Mouse (Mus musculus): Measurements from ENCODE around the gene Cab39l. TPM values are rescaled to one million over a fixed set of nuclear protein-coding genes. Genes with fewer than 3 reads are reported as not detected.

Cab39l gene
- total RNA-seq, 2 experiments from 2014 or later: 14.0 to 16.6 TPM

DNA sequence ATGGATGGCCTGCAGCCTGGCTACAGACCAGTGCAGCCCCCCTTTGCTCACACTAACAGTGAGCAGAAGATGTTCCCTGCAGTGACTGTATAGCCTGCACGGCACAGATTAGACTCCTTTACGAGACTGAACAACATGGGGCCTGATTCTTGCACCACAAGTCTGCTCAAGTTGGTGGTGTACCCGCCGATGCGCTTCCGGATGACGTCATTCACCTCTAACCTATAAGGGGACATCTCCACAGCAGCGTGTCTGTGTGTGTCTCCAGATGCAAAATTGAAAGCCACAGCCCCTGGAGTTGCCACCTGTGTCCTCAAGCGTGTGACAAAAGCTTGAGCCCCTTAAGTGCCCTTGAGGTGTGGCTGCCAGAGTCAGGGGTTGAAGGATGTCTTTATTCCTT is 189.3 kb downstream of the Cab39l start:
- DNase-seq: no peak

DNA sequence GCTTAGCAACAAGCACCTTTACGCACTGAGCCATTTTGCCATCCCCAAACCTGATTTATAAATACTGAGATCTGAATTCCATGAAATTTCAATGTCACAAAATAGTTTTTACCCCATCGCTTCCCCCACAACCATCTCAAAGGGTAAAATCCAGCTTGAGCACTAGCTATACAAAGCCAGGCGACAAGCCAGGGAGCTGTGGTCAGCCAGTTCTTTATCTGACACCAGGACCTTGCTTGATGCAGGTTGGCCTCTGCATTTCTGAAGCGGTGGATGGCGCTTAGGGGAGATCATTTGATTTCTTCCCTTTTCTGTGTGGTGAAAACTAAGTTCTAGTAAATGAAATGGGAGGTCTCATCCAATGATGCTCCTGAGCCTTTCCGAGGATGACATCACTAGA is 191.3 kb downstream of the Cab39l start:
- DNase-seq: no peak

DNA sequence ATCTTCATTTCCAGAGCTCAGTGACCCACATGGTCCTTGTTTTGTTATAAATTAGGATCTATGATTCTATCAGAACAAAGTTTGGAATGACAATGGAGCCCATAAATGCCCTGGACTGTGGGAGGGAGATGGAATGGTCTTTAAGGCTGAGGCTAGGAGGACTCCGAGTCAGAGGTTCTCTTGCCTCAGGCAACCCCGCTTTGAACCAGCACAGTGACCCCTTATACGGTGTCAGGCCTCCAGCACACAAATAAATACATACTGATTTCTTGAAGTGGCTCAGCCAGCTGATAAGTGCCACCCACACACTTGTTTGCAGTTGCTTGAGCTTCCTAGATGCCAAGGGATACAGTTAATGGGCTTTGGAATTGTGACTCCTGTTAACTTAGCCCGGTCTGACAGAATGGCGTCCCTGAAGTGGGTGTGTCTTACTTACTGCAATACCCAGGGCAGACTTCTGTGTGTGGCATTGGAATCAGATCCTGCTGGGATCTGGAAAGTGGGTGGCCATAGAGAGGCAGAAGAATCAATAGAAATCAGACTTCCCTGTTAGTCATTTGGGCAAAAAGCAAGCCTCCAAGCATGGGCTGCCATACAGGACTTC is 192.6 kb downstream of the Cab39l start:
- no peak for DNase-seq

DNA sequence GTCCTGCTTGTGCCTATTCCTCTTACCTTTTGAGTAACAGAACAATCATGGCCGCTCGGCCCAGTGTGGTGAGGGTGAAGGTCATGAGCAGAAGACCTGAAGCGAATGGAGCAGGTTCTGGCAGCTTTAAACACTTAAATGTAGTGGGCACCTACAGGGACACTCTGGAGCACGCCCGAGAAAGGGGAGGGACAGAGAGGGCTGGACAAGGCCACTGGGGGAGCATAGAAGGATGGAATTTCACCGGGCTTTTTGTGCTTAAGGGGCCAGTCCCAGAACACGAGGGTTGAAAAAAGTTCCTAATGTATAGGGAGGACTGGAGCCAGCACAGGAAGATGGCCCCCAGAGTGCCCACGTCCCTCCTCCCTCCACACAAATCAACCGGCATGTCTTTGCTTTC is 193.2 kb downstream of the Cab39l start:
- no peak for DNase-seq

Other genes starting within 250 kb of the Cab39l start
- 10 to 100 TPM; 14.4 to 18.3 TPM for gene Rcbtb1, start 239.8 kb upstream of the Cab39l start, total RNA-seq (2021)
- not detected for gene Gm6904, start 180.8 kb upstream of the Cab39l start, total RNA-seq (2021)
- not detected for gene Phf11a, start 143.4 kb upstream of the Cab39l start, total RNA-seq (2021)
- gene Phf11b, start 99.6 kb upstream of the Cab39l start, total RNA-seq (2021): under 1 TPM in 1 of 2 experiments, not detected in 1; 0.28 TPM
- 1 to 10 TPM; 1.6 to 2.2 TPM for gene Phf11d, start 75.5 kb upstream of the Cab39l start, total RNA-seq (2021)
- gene Phf11c, start 45.6 kb upstream of the Cab39l start, total RNA-seq (2021): under 1 TPM; 0.42 to 0.52 TPM
- 1 to 10 TPM; 5.5 to 6.8 TPM for gene Setdb2, start 88 bp upstream of the Cab39l start, total RNA-seq (2021)
- 10 to 100 TPM; 19.4 to 25.5 TPM for gene Cdadc1, start 157.0 kb downstream of the Cab39l start, total RNA-seq (2021)
- gene Shisa2, start 184.3 kb downstream of the Cab39l start, total RNA-seq (2021): 10 to 100 TPM; 69.9 to 72.4 TPM